8 mouse cellular contexts compared by ENCODE assay signal in genomic region chr19:5107556-5108270, GRCm38 (mm10). TPM values are rescaled to one million over a fixed set of nuclear protein-coding genes. Genes with fewer than 3 reads are reported as not detected.
DNase-seq lines count a peak whose midpoint lies in the region; ATAC-seq and TF ChIP-seq lines count a peak whose summit lies in the region.

No protein-coding gene starts in this region.

- no peak overlapping the region for H3K27ac ChIP-seq in heart, embryonic 16.5 days (ENCODE audit: low read length)
- H3K27ac ChIP-seq in stomach, embryonic 15.5 days, result peak overlapping the region; percentile 7
- no peak overlapping the region for H3K27ac ChIP-seq in stomach, postnatal 0 days (replicated peaks)
- peak overlapping the region; percentile 97; the same call in 1 of the 2 replicates for H3K27ac ChIP-seq in hindbrain, postnatal 0 days
- H3K27ac ChIP-seq in neural tube, embryonic 15.5 days (replicated peaks), result 0 out of 2 replicates have a peak overlapping the region, but pooled peaks have one; percentile 28

- no peaks in the 10 kb centered on the region for H3K27me3 ChIP-seq in heart, embryonic 16.5 days (ENCODE audit: control insufficient read depth, insufficient read depth, low read length)
- no peaks in the 10 kb centered on the region for H3K27me3 ChIP-seq in stomach, embryonic 15.5 days (replicated peaks)
- no peaks in the 10 kb centered on the region for H3K27me3 ChIP-seq in stomach, postnatal 0 days (ENCODE audit: control insufficient read depth, insufficient read depth, low read length)
- H3K27me3 ChIP-seq in hindbrain, postnatal 0 days (ENCODE audit: insufficient read depth, low read length), result no peaks in the 10 kb centered on the region
- no peaks in the 10 kb centered on the region for H3K27me3 ChIP-seq in neural tube, embryonic 15.5 days (replicated peaks)

- H3K36me3 ChIP-seq in heart, embryonic 16.5 days (ENCODE audit: control insufficient read depth, insufficient read depth), result peaks cover 35% of the 10 kb centered on the region
- peaks cover 38% of the 10 kb centered on the region for H3K36me3 ChIP-seq in stomach, embryonic 15.5 days
- H3K36me3 ChIP-seq in stomach, postnatal 0 days (ENCODE audit: control insufficient read depth, insufficient read depth, low read length), result peaks cover 27% of the 10 kb centered on the region
- H3K36me3 ChIP-seq in hindbrain, postnatal 0 days (ENCODE audit: insufficient read depth, low read length), result peaks cover 60% of the 10 kb centered on the region
- peaks cover 71% of the 10 kb centered on the region for H3K36me3 ChIP-seq in neural tube, embryonic 15.5 days

- intact Hi-C loops in heart, postnatal 14 days (cut with DNase I), result no loop called here
- intact Hi-C loops in left cerebral cortex, postnatal 36 days (cut with DNase I), result no loop called here

- DNase-seq in heart, postnatal 14 days, result no peak
- DNase-seq in stomach, postnatal 0 days (ENCODE audit: low spot score), result no peak
- no peak for DNase-seq in hindbrain, postnatal 0 days (ENCODE audit: low spot score)
- DNase-seq in frontal cortex, adult 2 months (ENCODE audit: extremely low spot score in 1 of 2, low spot score in 1 of 2), result no peak
- DNase-seq in left cerebral cortex, postnatal 36 days (ENCODE audit: low spot score in 2 of 2), result no peak

- WGBS in heart, embryonic 16.5 days, result 70% methylated on average over 18 of the region's 18 CpGs
- 70% methylated on average over 18 of the region's 18 CpGs for WGBS in stomach, embryonic 15.5 days
- WGBS in stomach, postnatal 0 days, result 69% methylated on average over 18 of the region's 18 CpGs
- WGBS in hindbrain, postnatal 0 days, result 75% methylated on average over 18 of the region's 18 CpGs
- WGBS in neural tube, embryonic 15.5 days, result 73% methylated on average over 18 of the region's 18 CpGs

- no peak for TF ChIP-seq EP300 in stomach, postnatal 0 days (optimal IDR thresholded peaks at IDR 0.05)

- H3K4me2 ChIP-seq in heart, embryonic 16.5 days (ENCODE audit: low read depth, low read length), result no peak overlapping the region
- peak overlapping the region; percentile 87; the same call in 1 of the 2 replicates for H3K4me2 ChIP-seq in stomach, embryonic 15.5 days
- H3K4me2 ChIP-seq in stomach, postnatal 0 days (replicated peaks; ENCODE audit: low read depth), result no peak overlapping the region
- H3K4me2 ChIP-seq in hindbrain, postnatal 0 days (ENCODE audit: low read depth, low read length), result no peak overlapping the region
- no peak overlapping the region for H3K4me2 ChIP-seq in neural tube, embryonic 15.5 days

- H3K4me3 ChIP-seq in heart, embryonic 16.5 days (ENCODE audit: low read length), result no peak overlapping the region
- H3K4me3 ChIP-seq in stomach, embryonic 15.5 days (replicated peaks), result no peak overlapping the region
- no peak overlapping the region for H3K4me3 ChIP-seq in stomach, postnatal 0 days (ENCODE audit: low read depth, low read length)
- H3K4me3 ChIP-seq in hindbrain, postnatal 0 days (ENCODE audit: low read length), result no peak overlapping the region
- no peak overlapping the region for H3K4me3 ChIP-seq in neural tube, embryonic 15.5 days (replicated peaks)

- no peak for ATAC-seq in heart, embryonic 16.5 days (replicated peaks; ENCODE audit: extremely low read depth, insufficient read depth, low FRiP score)
- no peak for ATAC-seq in stomach, embryonic 15.5 days (ENCODE audit: insufficient read depth, low FRiP score, low read depth)
- ATAC-seq in stomach, postnatal 0 days (ENCODE audit: low FRiP score, low TSS enrichment), result no peak
- ATAC-seq in hindbrain, postnatal 0 days, result no peak
- peak; percentile 13; the same call in 1 of the 2 replicates for ATAC-seq in neural tube, embryonic 15.5 days (ENCODE audit: low FRiP score)

- peaks cover 11% of the 10 kb centered on the region for H3K4me1 ChIP-seq in heart, embryonic 16.5 days (ENCODE audit: control insufficient read depth, insufficient read depth, low read length)
- H3K4me1 ChIP-seq in stomach, embryonic 15.5 days, result peaks cover 30% of the 10 kb centered on the region
- no peaks in the 10 kb centered on the region for H3K4me1 ChIP-seq in stomach, postnatal 0 days (replicated peaks; ENCODE audit: control insufficient read depth, insufficient read depth)
- 0 out of 2 replicates have a peak, but pooled peaks cover 5% of the 10 kb centered on the region for H3K4me1 ChIP-seq in hindbrain, postnatal 0 days (ENCODE audit: insufficient read depth, low read length)
- peaks cover 18% of the 10 kb centered on the region for H3K4me1 ChIP-seq in neural tube, embryonic 15.5 days

- H3K9ac ChIP-seq in heart, embryonic 16.5 days (ENCODE audit: low read length), result peak overlapping the region; percentile 18; the same call in 1 of the 2 replicates
- H3K9ac ChIP-seq in stomach, embryonic 15.5 days, result 0 out of 2 replicates have a peak overlapping the region, but pooled peaks have one; percentile 16
- no peak overlapping the region for H3K9ac ChIP-seq in stomach, postnatal 0 days (ENCODE audit: low read length)
- no peak overlapping the region for H3K9ac ChIP-seq in hindbrain, postnatal 0 days (replicated peaks; ENCODE audit: low read length)
- H3K9ac ChIP-seq in neural tube, embryonic 15.5 days (replicated peaks), result no peak overlapping the region

- no peak for TF ChIP-seq CTCF in stomach, postnatal 0 days (IDR thresholded peaks at IDR 0.05; ENCODE audit: low read depth)
- TF ChIP-seq CTCF in hindbrain, postnatal 0 days (IDR thresholded peaks at IDR 0.05; ENCODE audit: low read depth), result no peak

- no peaks in the 10 kb centered on the region for H3K9me3 ChIP-seq in heart, embryonic 16.5 days (replicated peaks; ENCODE audit: control insufficient read depth, low read length)
- H3K9me3 ChIP-seq in stomach, embryonic 15.5 days, result no peaks in the 10 kb centered on the region
- no peaks in the 10 kb centered on the region for H3K9me3 ChIP-seq in stomach, postnatal 0 days (ENCODE audit: control insufficient read depth, low read length)
- no peaks in the 10 kb centered on the region for H3K9me3 ChIP-seq in hindbrain, postnatal 0 days (ENCODE audit: low read length)
- H3K9me3 ChIP-seq in neural tube, embryonic 15.5 days (replicated peaks), result no peaks in the 10 kb centered on the region

RNA-seq across cellular contexts. Expression of gene Rab1b, which starts 0.8 kb away (rescaled TPM):
- polyA plus RNA-seq in heart, embryonic 16.5 days (2015; fragmentation: Nextera tagmentation; extraction: Ambion mirVana), result 227 and 233 TPM in 2 replicates
- 100 to 1,000 TPM; 187 to 192 TPM for total RNA-seq in heart, postnatal 14 days (2021)
- polyA plus RNA-seq in stomach, embryonic 15.5 days (2015; fragmentation: Nextera tagmentation; extraction: Ambion mirVana), result 227 and 233 TPM in 2 replicates
- polyA plus RNA-seq in stomach, postnatal 0 days (2015; fragmentation: Nextera tagmentation; extraction: Ambion mirVana), result 183 and 194 TPM in 2 replicates
- total RNA-seq in hindbrain, postnatal 0 days (2014; rRNA removed), result 272 and 291 TPM in 2 replicates
- 229 and 230 TPM in 2 replicates for polyA plus RNA-seq in hindbrain, postnatal 0 days (2015; fragmentation: Nextera tagmentation; extraction: Ambion mirVana)
- polyA plus RNA-seq in neural tube, embryonic 15.5 days (2015; fragmentation: Nextera tagmentation; extraction: Ambion mirVana), result 205 and 218 TPM in 2 replicates
- 190 and 208 TPM in 2 replicates for polyA plus RNA-seq in frontal cortex, adult 2 months (2012; rRNA removed)
- 100 to 1,000 TPM; 141 to 170 TPM for total RNA-seq in left cerebral cortex, postnatal 36 days (2021)

RNA-seq across cellular contexts. Expression of gene Cnih2, which starts 9.4 kb away (rescaled TPM):
- polyA plus RNA-seq in heart, embryonic 16.5 days (2015; fragmentation: Nextera tagmentation; extraction: Ambion mirVana), result 2.3 and 2.8 TPM in 2 replicates
- total RNA-seq in heart, postnatal 14 days (2021), result under 1 TPM in 1 of 2 experiments, not detected in 1; 0.63 TPM
- 15.1 and 16.6 TPM in 2 replicates for polyA plus RNA-seq in stomach, embryonic 15.5 days (2015; fragmentation: Nextera tagmentation; extraction: Ambion mirVana)
- 5.6 and 7.1 TPM in 2 replicates for polyA plus RNA-seq in stomach, postnatal 0 days (2015; fragmentation: Nextera tagmentation; extraction: Ambion mirVana)
- total RNA-seq in hindbrain, postnatal 0 days (2014; rRNA removed), result 549 and 573 TPM in 2 replicates
- polyA plus RNA-seq in hindbrain, postnatal 0 days (2015; fragmentation: Nextera tagmentation; extraction: Ambion mirVana), result 358 and 397 TPM in 2 replicates
- 294 and 369 TPM in 2 replicates for polyA plus RNA-seq in neural tube, embryonic 15.5 days (2015; fragmentation: Nextera tagmentation; extraction: Ambion mirVana)
- polyA plus RNA-seq in frontal cortex, adult 2 months (2012; rRNA removed), result 383 and 422 TPM in 2 replicates
- 100 to 1,000 TPM; 260 to 267 TPM for total RNA-seq in left cerebral cortex, postnatal 36 days (2021)

RNA-seq across cellular contexts. Expression of gene Klc2, which starts 10.6 kb away (rescaled TPM):
- 19.3 and 22.7 TPM in 2 replicates for polyA plus RNA-seq in heart, embryonic 16.5 days (2015; fragmentation: Nextera tagmentation; extraction: Ambion mirVana)
- total RNA-seq in heart, postnatal 14 days (2021), result 10 to 100 TPM; 41.3 to 44.8 TPM
- polyA plus RNA-seq in stomach, embryonic 15.5 days (2015; fragmentation: Nextera tagmentation; extraction: Ambion mirVana), result 18.0 and 19.0 TPM in 2 replicates
- 8.7 and 8.8 TPM in 2 replicates for polyA plus RNA-seq in stomach, postnatal 0 days (2015; fragmentation: Nextera tagmentation; extraction: Ambion mirVana)
- total RNA-seq in hindbrain, postnatal 0 days (2014; rRNA removed), result 191 and 227 TPM in 2 replicates
- polyA plus RNA-seq in hindbrain, postnatal 0 days (2015; fragmentation: Nextera tagmentation; extraction: Ambion mirVana), result 75.6 and 76.6 TPM in 2 replicates
- polyA plus RNA-seq in neural tube, embryonic 15.5 days (2015; fragmentation: Nextera tagmentation; extraction: Ambion mirVana), result 82.4 and 94.5 TPM in 2 replicates
- 183 and 187 TPM in 2 replicates for polyA plus RNA-seq in frontal cortex, adult 2 months (2012; rRNA removed)
- 100 to 1,000 TPM; 255 to 284 TPM for total RNA-seq in left cerebral cortex, postnatal 36 days (2021)

RNA-seq across cellular contexts. Expression of gene Yif1a, which starts 19.4 kb away (rescaled TPM):
- 94.1 and 98.6 TPM in 2 replicates for polyA plus RNA-seq in heart, embryonic 16.5 days (2015; fragmentation: Nextera tagmentation; extraction: Ambion mirVana)
- 10 to 100 TPM; 70.4 to 70.8 TPM for total RNA-seq in heart, postnatal 14 days (2021)
- 101 TPM in 2 replicates for polyA plus RNA-seq in stomach, embryonic 15.5 days (2015; fragmentation: Nextera tagmentation; extraction: Ambion mirVana)
- 128 and 131 TPM in 2 replicates for polyA plus RNA-seq in stomach, postnatal 0 days (2015; fragmentation: Nextera tagmentation; extraction: Ambion mirVana)
- total RNA-seq in hindbrain, postnatal 0 days (2014; rRNA removed), result 59.7 and 69.0 TPM in 2 replicates
- 66.6 and 68.0 TPM in 2 replicates for polyA plus RNA-seq in hindbrain, postnatal 0 days (2015; fragmentation: Nextera tagmentation; extraction: Ambion mirVana)
- polyA plus RNA-seq in neural tube, embryonic 15.5 days (2015; fragmentation: Nextera tagmentation; extraction: Ambion mirVana), result 56.8 and 66.1 TPM in 2 replicates
- 44.7 and 45.1 TPM in 2 replicates for polyA plus RNA-seq in frontal cortex, adult 2 months (2012; rRNA removed)
- total RNA-seq in left cerebral cortex, postnatal 36 days (2021), result 10 to 100 TPM; 24.8 to 26.1 TPM

RNA-seq across cellular contexts. Expression of gene Tmem151a, which starts 22.4 kb away (rescaled TPM):
- 3.2 and 4.6 TPM in 2 replicates for polyA plus RNA-seq in heart, embryonic 16.5 days (2015; fragmentation: Nextera tagmentation; extraction: Ambion mirVana)
- total RNA-seq in heart, postnatal 14 days (2021), result 1 to 10 TPM; 2.7 to 2.8 TPM
- 5.9 and 6.4 TPM in 2 replicates for polyA plus RNA-seq in stomach, embryonic 15.5 days (2015; fragmentation: Nextera tagmentation; extraction: Ambion mirVana)
- 10.4 and 11.4 TPM in 2 replicates for polyA plus RNA-seq in stomach, postnatal 0 days (2015; fragmentation: Nextera tagmentation; extraction: Ambion mirVana)
- 68.9 and 76.6 TPM in 2 replicates for total RNA-seq in hindbrain, postnatal 0 days (2014; rRNA removed)
- 61.0 and 71.5 TPM in 2 replicates for polyA plus RNA-seq in hindbrain, postnatal 0 days (2015; fragmentation: Nextera tagmentation; extraction: Ambion mirVana)
- 29.7 and 38.5 TPM in 2 replicates for polyA plus RNA-seq in neural tube, embryonic 15.5 days (2015; fragmentation: Nextera tagmentation; extraction: Ambion mirVana)
- polyA plus RNA-seq in frontal cortex, adult 2 months (2012; rRNA removed), result 106 and 122 TPM in 2 replicates
- total RNA-seq in left cerebral cortex, postnatal 36 days (2021), result 100 to 1,000 TPM; 152 to 188 TPM

Comparison
In these comparisons a context has a peak if more than half of its experiments do, and no peak if none do; other contexts are left out.
1. H3K27ac ChIP-seq: peak in stomach, embryonic 15.5 days (single experiment), hindbrain, postnatal 0 days (single experiment) and neural tube, embryonic 15.5 days (single experiment); none in heart, embryonic 16.5 days (single experiment) and stomach, postnatal 0 days (single experiment).
2. H3K9ac ChIP-seq: peak in heart, embryonic 16.5 days (single experiment) and stomach, embryonic 15.5 days (single experiment); none in stomach, postnatal 0 days (single experiment), hindbrain, postnatal 0 days (single experiment) and neural tube, embryonic 15.5 days (single experiment).
3. RNA of gene Cnih2, which starts 9.4 kb away (polyA plus RNA-seq): 358 to 397 TPM in hindbrain, postnatal 0 days, 383 to 422 TPM in frontal cortex, adult 2 months and 294 to 369 TPM in neural tube, embryonic 15.5 days; 15.1 to 16.6 TPM in stomach, embryonic 15.5 days, 5.6 to 7.1 TPM in stomach, postnatal 0 days and 2.3 to 2.8 TPM in heart, embryonic 16.5 days; every median in the first group is over 10 times any median in the second.